Mouse (Mus musculus) hematopoietic stem cell, adult 5-6 weeks (primary cell): ENCODE data around the gene Serinc2. TPM values are rescaled to one million over a fixed set of nuclear protein-coding genes. Genes with fewer than 3 reads are reported as not detected.
A peak's percentile ranks its signal among the peaks of the same experiment; 100 is the strongest.

Experiments
- ATAC-seq, 2 experiments: fragments of 125-278 bp in 1 of 2; replicated peaks in 1 of 2; 2 replicates each; pipeline ENCODE4 v1.8.0; 2016 to 2017; ENCODE audit warnings: inconsistent platforms in 2 of 2, mild to moderate bottlenecking in 2 of 2, moderate number of reproducible peaks in 2 of 2, low read depth in 1 of 2, moderate TSS enrichment in 1 of 2; ENCODE audit not compliant: low FRiP score in 2 of 2, poor library complexity in 2 of 2, severe bottlenecking in 2 of 2, insufficient read depth in 1 of 2, low TSS enrichment in 1 of 2
- total RNA-seq: library from RNA; stranded (forward); fragments of 172-1452, 232-1000 nt; gene quantifications from 2 replicates; pipeline ENCODE4 v1.2.3, GENCODE M21; 2017

The Serinc2 gene
- total RNA-seq, 1 experiment from 2014 or later: not detected

DNA sequence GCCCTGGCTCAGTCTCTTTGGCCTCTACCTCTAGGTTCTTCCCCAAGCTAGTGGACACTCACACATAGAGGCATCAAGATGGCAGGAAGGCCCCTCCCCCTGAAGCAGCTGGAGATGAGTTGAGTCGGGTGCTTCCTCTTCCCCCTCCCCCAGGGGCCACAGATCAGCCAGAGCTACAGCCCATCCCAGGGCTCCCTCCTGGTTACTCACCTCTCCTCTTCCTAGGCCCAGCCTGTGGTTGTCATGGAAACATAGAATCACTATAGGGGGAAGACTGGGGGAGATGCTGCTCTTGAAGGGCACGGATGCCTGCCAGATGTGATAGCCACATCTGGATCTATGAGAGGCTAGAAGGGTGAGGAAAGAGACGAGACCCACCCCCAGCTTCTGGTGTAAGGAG is 25.7 kb upstream of the Serinc2 start:
- ATAC-seq: no peak

DNA sequence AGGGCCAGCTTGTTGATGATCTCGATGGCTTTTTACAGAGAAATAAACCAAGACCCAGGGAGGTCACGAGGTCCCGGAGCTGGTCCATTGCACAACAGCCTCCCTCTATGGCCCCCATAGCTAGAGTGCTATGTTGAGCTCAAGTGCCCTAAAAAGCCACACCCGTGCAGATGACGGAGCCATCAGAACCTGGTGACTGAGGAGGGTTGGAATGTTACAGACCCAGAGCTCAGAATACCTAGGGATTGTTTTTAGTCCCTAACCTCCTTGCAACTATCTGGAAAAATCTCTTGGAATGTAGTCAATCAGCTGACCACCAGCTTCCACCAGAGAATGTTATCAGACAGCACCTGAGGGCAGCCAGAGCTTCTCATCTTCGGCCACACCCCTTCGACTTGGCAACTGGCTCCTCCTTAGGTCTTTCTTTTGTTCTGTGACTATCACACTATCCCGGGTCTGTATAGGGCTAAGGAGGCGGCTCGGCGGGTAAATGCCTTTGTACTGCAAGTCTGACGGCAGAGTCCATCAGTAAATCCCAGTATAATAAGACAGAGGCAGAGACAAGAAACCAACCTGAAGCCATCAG is 23.4 kb upstream of the Serinc2 start:
- no peak for ATAC-seq

DNA sequence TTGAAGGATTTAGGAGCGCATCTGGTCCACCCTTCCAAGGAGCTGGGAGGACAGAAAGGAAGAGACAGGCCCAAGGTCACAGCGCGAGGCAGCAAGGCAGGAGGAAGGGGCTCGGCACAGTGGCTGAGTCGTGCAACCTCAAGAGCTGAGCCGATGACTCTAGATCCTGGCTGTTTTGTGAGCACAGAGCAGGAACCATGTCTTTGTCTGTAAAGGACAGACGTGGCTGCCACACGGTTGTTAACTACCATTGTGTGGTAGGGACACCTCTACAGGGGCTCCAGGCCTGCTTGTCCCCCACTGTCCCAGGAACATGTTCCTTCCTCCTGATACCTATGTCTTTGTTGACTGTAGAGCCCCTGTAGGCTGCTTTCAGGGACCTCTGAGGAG is 20.6 kb upstream of the Serinc2 start:
- no peak for ATAC-seq

DNA sequence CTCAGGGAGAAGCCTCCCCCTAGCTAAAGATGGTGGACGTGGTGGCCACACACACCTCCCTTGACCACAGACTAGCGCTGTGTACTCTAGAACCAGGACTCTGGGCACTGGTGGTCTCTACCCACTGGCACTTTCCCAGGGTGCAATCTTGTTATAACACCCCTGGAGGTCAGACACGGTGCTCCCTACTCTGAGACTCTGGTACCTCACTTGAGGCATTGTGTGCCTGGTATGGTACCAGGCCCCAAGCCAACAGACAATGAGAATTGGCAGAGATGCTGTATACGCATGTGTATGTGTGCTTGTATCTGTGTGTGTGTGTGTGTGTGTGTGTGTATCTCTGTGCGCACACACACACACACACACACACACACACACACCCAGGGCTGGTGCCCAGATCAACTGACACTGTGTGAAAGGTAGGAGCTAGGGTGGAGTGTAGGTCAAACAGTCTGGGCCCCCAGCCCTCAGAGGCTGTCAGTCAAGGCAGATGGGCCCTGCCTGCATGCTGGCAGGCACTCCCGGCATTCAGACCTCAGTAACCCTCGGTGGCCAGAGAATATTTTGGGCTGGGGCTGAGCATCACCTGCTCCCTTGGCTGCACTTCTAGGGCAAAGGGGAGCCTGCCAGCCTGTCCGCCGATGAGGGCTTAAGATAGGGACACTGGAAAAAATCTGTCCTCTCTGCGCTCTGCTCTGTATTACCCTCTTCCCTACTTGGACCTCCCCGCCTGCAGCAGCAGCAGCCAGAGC is 20.0 kb upstream of the Serinc2 start:
- ATAC-seq: no peak

DNA sequence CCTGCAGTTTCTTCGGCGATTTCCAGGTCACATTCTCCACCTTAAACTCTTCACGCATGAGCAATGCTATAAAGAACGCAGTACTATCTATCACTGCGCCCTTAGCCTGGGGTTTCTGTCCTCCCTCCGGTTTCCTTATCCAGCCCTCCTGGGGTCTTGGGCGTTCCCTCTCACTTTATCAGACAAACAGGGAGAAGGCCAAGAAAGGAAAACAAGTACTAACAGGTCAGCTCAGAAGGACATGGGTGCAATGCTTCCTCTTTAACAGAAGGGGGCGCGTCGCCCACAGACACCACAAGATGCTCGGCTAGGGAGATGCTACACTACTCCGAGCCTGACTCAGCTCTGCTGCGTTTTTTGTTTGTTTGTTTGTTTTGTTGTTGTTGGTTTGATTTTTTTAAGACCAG is 18.1 kb upstream of the Serinc2 start:
- peak; percentile 40 to 52; a peak in 1 of 4 replicates for ATAC-seq

DNA sequence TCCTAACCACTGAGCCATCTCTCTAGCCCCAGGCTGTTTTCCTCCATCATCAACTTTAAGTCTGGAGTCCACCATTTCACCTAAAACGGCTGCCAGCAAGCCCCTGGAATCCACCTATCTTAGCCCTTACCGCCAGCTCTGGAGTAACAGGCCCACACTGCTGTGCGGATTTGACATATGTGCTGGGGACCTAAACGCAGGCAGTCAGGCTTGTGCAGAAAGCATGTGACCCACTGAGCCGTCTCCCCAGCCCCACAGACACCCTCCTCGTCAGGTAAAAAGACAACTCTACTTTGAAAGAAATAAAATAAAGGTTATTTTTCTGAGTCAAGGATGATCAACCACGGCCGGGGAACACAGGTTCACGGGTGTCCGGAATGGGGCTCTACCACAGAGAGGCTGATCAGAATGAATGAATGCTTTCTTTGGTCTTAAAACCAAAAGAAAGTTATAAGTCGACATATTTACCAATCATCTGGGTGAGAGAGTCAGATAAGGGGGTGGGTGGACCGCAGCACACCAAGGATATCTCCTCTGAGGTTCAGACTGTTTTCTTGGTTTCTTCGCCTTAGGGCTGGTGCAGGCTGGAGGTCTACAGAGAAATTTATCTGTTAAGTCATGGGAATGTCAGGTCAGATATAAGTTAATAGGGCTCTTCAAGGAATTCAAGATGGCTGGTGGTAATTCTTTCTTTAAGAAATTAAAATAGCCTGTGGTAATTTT is 17.4 kb upstream of the Serinc2 start:
- ATAC-seq: no peak

DNA sequence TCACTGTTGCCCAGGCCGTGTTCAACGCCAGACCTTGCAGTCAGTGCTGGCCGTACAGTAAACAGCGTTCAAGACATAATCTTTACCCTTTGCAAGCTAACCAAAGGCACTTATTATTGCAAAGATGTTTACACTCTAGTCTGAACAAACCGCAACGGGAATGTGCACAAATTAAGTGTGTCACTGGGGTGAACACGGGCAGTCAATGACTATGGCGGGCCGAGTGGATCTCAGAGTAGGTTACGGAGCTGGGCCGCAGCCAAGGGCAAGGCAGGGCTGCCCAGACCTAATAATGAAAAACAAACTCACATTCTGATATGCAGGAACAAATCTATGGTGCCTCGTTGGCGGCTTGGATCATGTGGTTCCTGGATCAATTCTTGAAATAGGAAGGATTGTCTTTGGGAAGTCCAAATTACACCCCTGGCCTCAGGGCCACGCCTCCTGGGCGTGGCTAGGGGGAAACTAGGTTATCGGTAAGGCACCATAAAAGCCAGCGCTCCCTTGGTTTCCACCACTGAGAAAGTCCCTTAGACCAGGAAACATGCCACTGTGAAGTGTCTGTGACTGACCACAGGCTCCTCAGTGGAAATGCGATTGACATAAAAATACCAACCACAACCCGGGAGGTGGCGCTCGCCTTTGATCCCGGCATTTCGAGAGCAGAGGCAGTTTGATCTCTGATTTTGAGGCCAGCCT is 16.2 kb upstream of the Serinc2 start:
- ATAC-seq: no peak; a peak in 1 of 4 replicates

DNA sequence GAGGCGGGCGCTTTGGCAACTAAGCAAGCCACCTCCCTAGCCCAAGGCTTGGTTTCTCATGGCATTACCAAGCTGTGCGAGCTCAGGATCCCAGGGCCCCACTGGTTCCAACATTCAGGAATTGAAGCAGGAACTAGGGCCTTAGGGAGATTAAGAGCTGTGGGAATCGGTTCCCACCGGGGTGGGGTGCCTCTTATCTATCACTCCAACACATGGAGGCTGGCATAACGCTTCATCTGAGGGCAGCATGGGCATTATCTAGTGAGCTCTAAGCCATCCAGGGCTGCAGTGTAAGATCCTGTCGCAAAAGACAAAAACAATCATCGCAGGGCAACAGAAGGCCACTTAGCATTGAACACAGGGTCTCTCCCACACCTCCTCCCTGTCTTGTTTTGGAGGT is 15.5 kb upstream of the Serinc2 start:
- no peak for ATAC-seq

DNA sequence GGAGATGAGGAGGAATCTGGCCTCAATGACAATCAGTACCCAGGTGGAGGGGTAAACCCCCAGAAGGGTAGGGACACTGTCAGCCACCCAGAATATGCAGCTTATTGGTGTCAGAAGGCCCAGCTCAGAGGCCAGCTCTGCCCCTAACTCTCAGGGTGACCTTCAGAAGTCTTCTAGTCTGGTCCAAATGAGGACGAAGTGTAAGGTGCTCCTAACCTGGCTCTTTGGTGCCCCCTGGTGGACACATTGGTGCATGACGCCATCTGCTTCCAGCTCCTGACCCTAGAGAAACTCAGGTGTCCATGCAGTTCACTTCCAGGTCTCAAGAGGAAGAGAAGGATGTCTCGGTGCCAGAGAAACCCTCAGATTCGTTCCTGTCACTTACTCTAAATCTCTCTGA is 13.3 kb upstream of the Serinc2 start:
- ATAC-seq: peak; percentile 74 to 78; a peak in 3 of 4 replicates

DNA sequence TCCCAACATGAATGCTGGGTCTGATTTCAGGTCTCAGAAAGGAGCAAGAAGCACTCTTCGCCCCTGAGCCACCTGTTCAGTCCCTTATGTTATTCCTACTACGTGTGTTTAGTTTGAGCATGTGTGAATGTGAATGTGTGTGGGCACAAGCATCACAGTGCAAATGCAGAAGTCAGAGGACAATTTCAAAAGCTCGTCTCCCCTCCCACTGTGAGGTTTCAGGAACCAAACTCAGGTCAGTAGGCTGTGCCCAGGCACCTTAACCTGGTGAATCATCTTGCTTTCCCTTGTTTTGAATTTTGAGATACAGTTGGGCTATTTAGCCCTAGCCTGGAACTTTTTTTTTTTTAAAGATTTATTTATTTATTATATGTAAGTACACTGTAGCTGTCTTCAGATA is 10.8 kb upstream of the Serinc2 start:
- ATAC-seq: no peak

DNA sequence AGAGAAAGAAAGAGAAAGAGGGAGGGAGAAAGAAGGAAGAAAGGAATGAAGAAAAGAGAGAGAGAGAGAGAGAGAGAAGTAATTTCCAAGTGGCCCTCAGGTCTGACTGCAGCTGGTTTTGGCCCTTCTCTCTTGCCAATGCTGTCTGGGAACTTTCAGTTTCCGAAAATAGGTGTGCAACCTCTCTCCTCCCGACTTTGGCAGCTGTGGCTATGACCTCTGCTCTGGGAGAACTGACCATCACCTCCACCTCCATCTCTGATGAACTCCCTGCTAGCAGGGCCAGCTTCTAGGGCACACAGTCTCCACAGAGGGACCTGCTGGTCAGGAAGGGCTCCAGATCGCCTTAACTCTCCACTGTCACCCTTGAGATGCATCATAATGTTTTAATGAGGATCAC is 7.5 kb upstream of the Serinc2 start:
- no peak for ATAC-seq

DNA sequence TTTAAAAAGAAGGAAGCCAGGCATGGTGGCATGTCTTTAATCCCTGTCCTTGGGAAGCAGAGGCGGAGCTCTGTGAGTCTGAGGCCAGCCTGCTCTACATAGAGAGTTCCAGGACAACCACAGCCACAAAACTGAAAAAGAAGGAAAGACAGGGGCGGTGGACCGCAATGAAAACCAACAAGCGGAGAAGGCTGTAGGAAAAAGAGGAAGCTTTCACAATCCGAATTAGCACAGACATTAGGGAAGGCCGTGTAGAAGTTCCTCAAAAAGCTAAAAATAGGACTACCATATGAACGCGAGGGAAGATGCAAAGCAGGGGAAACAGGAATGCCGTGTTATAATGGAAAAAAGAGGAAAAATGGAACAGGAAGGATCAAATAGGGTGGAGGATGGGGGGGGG is 4.8 kb upstream of the Serinc2 start:
- ATAC-seq: peak; percentile 27 to 63; a peak in 3 of 4 replicates

DNA sequence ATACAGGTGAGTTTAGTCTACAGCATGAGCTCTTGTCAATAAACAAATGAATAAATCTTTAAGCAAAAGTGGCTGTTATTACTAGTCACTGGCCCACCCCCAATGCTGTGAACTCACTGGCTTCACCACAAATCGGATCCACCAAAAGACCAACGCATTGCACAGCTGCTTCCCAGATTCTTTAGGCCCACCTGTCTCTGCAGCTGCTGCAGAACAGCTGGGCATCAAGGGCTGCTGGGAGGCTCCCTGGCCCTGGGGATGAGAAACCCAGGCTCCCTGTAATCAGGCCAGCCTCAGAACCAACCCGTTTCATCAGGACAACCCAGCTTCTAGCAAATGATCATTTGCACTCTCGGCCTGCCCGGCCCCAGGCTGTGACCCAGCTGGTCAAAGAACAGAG is 3.9 kb upstream of the Serinc2 start:
- no peak for ATAC-seq

DNA sequence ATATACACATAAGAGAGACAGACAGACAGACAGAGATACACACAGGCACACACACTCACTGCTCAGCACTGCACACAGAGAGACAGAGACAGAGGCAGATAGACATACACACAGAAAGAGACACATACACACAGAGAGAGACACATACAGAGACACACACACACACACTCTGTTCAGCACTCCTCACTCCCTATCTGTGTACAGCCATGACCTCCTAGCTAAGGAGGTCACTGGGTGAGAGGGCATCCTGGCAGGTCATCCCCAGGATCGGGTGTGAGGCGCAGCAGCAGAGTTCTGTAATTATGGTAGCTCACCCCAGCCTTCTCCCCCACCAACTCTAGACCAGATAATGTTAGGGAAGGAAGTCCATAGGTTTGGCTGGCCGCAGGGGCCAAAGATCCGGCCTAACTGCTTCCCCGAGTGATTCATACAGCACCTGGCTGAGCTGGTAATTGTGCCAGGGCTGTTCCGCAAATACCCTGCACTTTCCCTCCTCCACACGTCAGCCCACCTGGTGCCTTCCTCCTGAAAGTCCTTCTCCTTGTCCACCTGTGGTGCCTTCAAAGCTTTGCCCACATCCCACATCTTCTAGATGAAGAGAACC is 2.3 kb downstream of the Serinc2 start:
- ATAC-seq: 0 out of 4 replicates have a peak, but pooled peaks of 1 of the 2 experiments have one; percentile 11

DNA sequence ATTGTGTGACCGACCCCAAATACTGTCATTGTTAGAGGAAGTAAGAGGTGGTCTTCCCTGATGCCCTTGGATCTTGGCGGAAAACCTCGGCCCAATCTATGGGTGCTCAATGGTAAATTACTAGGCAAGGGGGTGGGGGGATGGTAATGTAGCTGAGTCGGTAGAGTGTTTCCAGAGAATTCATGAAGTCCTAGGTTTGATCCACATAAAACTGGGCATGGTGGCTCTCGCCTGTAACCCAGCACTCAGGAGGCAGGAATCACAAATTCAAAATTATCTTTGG is 3.2 kb downstream of the Serinc2 start:
- ATAC-seq: no peak

DNA sequence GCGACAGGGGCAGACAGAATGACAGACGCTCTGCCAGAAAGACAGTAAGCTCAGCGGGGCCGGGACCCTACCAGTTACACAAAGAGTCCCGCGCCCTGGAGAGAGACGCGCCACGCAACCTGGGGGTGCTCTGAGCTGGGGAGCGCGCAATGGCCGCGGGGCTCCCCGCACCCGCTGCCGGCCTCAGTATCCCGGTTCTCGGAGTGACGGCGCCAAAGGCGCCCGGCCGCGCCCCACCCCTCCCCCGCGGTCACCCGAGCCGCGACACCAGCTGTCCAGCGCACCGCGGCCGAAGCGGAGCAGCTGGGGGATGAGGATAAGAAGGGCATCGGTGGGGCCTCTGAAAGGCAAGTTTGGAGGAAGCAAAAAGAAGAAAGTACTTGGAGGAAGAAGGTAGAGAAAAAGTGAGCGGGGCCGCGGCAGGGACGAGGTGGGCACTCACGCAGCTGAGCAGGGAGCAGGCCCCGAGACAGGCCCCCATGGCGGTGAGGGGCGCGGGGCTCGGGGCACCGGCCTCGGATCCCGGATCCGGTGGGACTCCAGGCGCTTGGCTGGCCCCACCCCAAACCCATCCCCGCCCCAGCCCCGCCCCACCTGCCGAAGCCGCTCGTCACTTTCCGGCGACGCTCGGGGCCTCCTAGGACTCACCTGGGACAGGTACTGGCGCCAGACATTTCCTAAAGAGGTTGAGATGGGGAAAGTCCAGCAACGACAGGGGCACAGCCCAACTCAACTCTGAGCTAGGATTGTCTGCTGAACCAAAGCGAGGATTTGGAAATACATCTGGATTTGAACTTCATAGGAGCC is 3.8 kb downstream of the Serinc2 start:
- no peak for ATAC-seq
